Mouse (Mus musculus): ENCODE measurements around the gene Klra8.
"Not testable (repeated sequence)": the region's sequence is repeated elsewhere in the genome, so short reads cannot be mapped to it uniquely, and the experiment has no call there.

The Klra8 gene

DNA sequence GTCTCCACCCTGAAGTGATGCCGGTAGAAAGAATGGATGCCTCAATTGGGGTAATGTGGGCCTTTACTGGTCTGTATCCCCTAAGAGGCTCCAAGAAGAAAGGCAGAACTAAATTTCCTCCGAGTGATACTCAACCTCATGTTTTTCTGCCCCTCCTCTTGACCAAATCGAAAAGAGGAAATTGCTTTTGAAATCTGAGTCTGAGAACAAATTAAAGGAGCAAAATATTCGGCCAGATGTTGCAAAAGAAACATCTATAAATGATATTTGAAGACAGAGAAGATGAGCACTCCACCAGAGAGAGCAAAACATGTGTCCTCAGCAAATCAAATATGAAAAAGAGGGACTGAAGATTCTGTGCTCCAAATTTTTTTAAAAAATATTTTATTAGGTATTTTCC lies at the start of gene Klra8:
Gene Klra8, minus strand, starts transcription at position 101 of the 400 bp plus-strand sequence.
- not testable (repeated sequence) for DNase-seq

DNA sequence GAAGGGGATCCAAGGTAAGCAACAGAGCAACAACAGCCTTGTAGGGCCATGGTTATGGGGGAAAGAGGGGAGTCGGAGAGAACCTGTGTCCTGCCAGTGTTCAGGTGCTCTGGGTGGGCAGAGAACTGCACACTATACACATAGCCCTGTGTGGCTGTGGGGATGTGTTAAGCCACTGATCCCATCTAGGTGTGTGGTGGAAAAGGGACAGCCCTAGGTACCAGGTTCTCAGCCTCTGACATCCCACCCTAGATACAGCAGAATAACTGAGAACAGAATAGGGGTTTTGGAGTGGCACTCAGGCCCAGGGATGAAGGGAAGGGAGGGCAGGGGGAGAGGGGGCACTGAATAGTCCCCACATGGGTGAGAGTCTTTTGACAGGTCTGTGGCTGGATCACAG lies 19.2 kb downstream of the Klra8 start:
- DNase-seq = no peak

DNA sequence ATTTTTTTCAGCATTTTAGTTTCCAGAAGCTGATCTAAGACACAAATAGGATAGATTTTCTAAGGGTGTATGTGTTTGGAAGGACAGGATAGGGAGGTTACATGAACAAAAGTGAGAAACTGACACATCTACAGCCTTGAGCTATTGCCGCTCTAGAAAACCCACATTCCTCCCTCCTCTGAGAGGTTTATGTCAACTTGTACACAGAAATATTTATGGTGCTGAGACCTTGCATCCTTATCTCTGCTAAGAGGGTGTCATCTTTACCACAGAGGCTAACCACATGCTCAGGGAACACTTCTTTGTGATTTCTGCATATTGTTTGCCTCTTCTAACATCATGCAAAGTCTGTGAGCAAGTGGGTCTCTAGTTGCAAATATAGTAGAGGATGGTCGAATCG lies 27.0 kb downstream of the Klra8 start:
- not testable (repeated sequence) for DNase-seq

DNA sequence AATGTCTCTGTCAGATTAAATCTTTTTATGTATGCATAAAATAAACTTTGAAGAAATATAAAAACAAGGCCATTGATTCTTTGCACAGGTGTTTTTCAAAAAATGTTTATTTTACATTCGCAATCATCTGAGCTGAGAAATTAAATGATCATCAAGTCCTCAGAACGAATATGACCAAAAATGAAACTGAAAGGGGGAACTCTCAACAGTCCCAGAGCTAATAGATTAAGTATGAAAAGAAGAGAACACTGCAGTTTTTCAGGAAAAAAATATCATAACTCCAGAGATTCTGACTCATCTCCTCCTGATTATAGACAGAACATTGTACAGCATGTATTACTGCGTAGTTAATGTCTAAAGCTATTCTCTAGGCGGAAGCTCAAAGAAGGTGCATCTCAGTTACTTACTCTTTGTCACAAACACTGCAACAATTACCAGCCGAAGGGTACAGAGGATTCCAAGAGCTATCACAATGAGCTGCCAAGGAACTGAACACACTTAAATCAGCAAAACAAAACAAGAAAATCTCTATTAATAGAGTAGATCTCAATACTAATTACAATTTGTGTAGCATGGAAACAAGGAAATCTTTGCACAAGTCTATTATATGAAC lies 37.3 kb downstream of the Klra8 start:
- DNase-seq = no peak

DNA sequence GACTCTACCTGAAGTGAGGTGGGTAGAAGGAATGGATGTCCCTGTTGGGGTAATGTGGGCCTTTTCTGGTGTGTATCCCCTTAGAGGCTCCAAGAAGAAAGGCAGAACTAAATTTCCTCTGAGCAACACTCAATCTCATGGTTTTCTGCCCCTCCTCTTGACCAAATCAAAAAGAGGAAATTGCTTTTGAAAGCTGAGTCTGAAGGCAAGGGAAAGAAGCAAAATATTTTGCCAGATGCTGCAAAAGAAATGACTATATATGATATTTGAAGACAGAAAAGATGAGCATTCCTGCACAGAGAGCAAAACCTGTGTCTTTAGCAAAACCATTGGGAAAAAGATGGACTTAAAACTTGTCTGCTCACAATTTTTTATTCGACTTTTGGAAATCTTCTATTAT lies 62.5 kb downstream of the Klra8 start, which contains the start of gene Klra4:
Gene Klra4, minus strand, starts transcription at position 101 of the 400 bp plus-strand sequence.
- DNase-seq = not testable (repeated sequence)

Measured in layer of hippocampus, adult 9-11 months (tissue).